Mouse (Mus musculus) olfactory bulb, adult 2 months (tissue): Measurements from ENCODE around the gene Col26a1.

Experiments
- CTCF ChIP-seq: fragments of 200-500 bp; IDR thresholded peaks from 2 replicates; pipeline ENCODE4 v1.5.1; 2012; ENCODE audit warnings: low read depth, mild to moderate bottlenecking, low read length, moderate library complexity; ENCODE audit not compliant: insufficient read depth
- POLR2A ChIP-seq: fragments of 200-500 bp; IDR thresholded peaks from 2 replicates; pipeline ENCODE4 v1.6.1; 2012; ENCODE audit warnings: mild to moderate bottlenecking, low read depth, low read length, moderate library complexity; ENCODE audit not compliant: insufficient read depth

DNA sequence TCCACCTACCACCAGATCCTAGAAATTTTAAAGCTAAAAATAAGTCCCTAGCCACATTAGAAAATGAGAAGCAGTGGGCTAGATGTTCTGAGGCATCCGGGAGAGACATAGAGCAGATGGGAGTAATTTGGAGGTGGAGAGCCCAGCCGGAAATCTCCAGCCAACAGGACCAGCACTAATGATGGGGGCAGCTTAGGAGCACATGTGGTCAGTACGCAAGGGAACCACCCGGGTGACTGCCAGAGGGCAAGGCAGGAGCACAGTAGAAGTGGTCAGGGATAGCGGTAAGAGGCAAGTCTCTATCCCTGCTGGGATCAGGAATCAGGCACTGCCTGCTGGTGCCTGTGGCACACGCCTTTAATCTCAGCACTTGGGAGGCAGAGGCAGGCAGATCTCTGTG is 32.3 kb downstream of the Col26a1 start:
- TF ChIP-seq POLR2A (no peak), CTCF (no peak)
